Mouse (Mus musculus): Measurements from ENCODE around the gene Pml. TPM values are rescaled to one million over a fixed set of nuclear protein-coding genes. Genes with fewer than 3 reads are reported as not detected.

Gene Pml
- polyA plus RNA-seq, 1 experiment from 2014 or later: 16.1 TPM

DNA sequence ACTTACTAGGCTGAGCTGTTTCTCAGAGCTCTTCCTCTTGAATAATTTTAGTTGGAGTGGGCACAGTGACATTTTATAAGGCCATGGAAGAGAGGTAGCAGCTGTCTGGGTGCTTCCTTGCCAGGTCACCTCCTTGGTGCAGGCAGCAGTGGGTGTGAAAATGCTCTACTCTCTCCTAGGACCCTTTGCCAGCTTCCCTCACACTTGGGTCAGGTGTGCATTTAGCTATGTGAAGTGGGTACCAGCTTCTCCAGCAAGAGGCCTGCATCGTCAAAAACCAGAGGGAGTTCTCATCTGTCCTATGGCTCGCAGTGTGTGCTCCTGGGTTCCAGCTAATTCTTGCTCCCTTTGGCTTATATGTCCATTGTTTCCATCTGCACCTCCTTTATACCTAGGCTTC lies 70.2 kb downstream of the Pml start:
- Histone ChIP-seq H3K9ac (replicated peaks) (no peak overlapping the region), H3K4me1 (replicated peaks) (peaks cover 22% of the 10 kb centered on the region), H3K27me3 (0 out of 2 replicates have a peak, but pooled peaks cover under 1% of the 10 kb centered on the region), H3K4me2 (no peak overlapping the region), H3K27ac (no peak overlapping the region), H3K36me3 (no peaks in the 10 kb centered on the region), H3K4me3 (replicated peaks) (no peak overlapping the region), H3K9me3 (no peaks in the 10 kb centered on the region)
- no peak for ATAC-seq (ENCODE audit: insufficient number of reproducible peaks, insufficient read depth, low FRiP score, low TSS enrichment, low read depth)
- 71% methylated on average over 2 of the region's 2 CpGs for WGBS

DNA sequence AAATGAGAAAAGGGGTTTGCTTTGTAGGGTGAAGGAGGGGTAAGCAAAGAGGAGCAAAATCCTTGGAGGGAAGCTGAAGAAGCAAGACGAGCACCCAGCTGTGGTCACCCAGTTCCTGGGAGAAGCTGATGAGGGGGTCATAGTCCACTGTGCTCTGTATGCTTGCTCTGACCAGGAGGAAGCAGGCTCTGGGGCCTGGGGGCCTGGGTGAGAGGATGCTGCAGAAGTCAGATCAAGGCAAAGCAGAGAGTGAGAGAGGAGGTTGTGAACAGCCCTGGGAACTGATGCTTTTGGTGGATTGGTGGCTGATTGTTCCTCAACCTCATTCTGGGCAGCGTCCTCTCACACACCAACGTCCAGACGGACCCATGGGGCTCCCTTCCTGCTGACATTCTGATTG lies 72.4 kb downstream of the Pml start:
- no peak overlapping the region for H3K9ac ChIP-seq (replicated peaks)
- H3K27me3 ChIP-seq: no peaks in the 10 kb centered on the region
- no peaks in the 10 kb centered on the region for H3K9me3 ChIP-seq
- no peak overlapping the region for H3K27ac ChIP-seq
- 66% methylated on average over 4 of the region's 4 CpGs for WGBS
- ATAC-seq (ENCODE audit: insufficient number of reproducible peaks, insufficient read depth, low FRiP score, low TSS enrichment, low read depth): no peak
- H3K36me3 ChIP-seq: no peaks in the 10 kb centered on the region
- H3K4me1 ChIP-seq (replicated peaks): peaks cover 22% of the 10 kb centered on the region
- H3K4me2 ChIP-seq: no peak overlapping the region
- H3K4me3 ChIP-seq (replicated peaks): no peak overlapping the region

DNA sequence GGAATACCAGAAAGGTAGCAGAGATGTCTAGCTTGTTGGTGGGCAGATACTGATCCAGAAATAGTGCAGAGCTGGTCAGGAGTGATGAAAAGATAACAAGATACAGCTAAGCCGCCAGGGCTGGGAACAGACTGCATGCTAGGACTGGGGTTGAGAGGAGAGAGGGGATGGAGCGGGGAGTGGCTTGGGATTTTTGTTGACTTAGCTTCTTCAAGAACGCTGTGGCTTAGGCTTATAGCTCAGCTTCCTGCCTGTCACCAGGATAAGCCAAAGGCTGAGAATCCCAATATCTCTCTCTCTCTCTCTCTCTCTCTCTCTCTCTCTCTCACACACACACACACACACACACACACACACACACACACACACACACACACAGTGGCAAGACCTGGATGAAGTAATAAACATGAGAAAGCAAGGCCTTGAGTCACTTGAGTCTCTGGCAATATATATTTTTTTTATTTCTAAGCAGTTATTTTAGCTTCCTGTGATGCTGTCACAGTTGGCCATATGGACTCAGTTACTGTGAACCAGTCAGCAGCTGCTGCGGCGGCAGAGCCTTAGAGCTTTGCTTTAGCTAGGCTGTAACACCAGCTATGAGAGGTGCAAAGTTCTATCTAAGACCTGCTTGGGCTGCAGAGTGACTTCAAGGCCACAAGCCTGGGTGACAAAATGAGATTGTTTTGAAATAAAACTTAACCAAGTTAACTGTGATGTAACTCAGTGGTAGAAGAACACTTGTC lies 73.7 kb downstream of the Pml start:
- Histone ChIP-seq H3K9ac (replicated peaks) (no peak overlapping the region), H3K9me3 (no peaks in the 10 kb centered on the region), H3K27me3 (no peaks in the 10 kb centered on the region), H3K4me1 (replicated peaks) (peaks cover 22% of the 10 kb centered on the region), H3K27ac (peak overlapping the region; percentile 56), H3K4me3 (replicated peaks) (no peak overlapping the region), H3K36me3 (no peaks in the 10 kb centered on the region), H3K4me2 (no peak overlapping the region)
- 17% methylated on average over 5 of the region's 5 CpGs for WGBS
- no peak for ATAC-seq (ENCODE audit: insufficient number of reproducible peaks, insufficient read depth, low FRiP score, low TSS enrichment, low read depth)

DNA sequence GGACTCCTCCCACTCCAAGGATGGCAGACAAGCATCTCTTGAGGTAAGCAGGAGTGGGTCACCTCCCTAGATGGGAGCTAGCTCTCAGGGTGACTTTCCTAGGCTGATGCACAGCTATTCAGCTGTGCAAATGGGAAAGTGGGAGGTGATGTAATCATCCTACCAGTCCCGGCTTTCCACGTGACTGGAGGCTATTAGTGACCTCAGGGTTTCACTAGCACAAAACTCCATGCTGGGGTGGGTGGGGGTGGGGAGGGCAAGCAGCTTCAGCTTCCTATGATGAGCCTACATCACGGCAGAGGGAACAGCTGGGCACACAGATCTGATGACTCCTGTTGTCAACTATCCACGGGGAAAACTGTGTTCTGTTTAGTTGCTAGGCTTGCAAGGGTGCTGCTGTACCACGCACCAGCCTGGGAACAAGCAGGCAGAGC lies 74.8 kb downstream of the Pml start:
- no peak overlapping the region for H3K4me3 ChIP-seq (replicated peaks)
- peaks cover 22% of the 10 kb centered on the region for H3K4me1 ChIP-seq (replicated peaks)
- H3K36me3 ChIP-seq: no peaks in the 10 kb centered on the region
- WGBS: 30% methylated on average over 5 of the region's 5 CpGs
- no peaks in the 10 kb centered on the region for H3K27me3 ChIP-seq
- 0 out of 2 replicates have a peak overlapping the region, but pooled peaks have one; percentile 42 for H3K27ac ChIP-seq
- no peak overlapping the region for H3K4me2 ChIP-seq
- ATAC-seq (ENCODE audit: insufficient number of reproducible peaks, insufficient read depth, low FRiP score, low TSS enrichment, low read depth): no peak
- no peaks in the 10 kb centered on the region for H3K9me3 ChIP-seq
- no peak overlapping the region for H3K9ac ChIP-seq (replicated peaks)

DNA sequence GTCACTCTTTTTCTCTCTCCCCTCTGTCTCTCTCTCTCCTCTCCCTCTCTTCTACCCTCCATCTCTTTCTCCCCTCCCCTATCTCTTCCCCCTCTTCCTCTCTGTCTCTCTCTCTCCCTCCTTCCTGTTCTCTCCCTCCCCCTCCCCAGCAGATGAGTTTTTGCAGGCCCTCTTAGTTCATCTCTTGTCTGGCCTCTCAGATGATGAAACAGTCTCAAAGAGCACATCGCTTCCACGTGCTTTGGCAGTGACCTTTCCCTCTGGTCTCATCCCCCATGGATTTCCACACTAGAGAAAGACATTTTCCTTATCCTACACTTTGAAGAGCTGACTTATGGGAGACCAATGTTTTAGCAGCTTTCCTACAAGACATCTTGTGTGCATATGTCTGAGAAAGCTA lies 76.7 kb downstream of the Pml start:
- Histone ChIP-seq H3K4me3 (replicated peaks) (no peak overlapping the region), H3K9me3 (no peaks in the 10 kb centered on the region), H3K27ac (no peak overlapping the region), H3K36me3 (no peaks in the 10 kb centered on the region), H3K9ac (replicated peaks) (no peak overlapping the region), H3K4me1 (replicated peaks) (peaks cover 28% of the 10 kb centered on the region), H3K4me2 (no peak overlapping the region), H3K27me3 (no peaks in the 10 kb centered on the region)
- 73% methylated on average over 2 of the region's 2 CpGs for WGBS
- no peak for ATAC-seq (ENCODE audit: insufficient number of reproducible peaks, insufficient read depth, low FRiP score, low TSS enrichment, low read depth)

DNA sequence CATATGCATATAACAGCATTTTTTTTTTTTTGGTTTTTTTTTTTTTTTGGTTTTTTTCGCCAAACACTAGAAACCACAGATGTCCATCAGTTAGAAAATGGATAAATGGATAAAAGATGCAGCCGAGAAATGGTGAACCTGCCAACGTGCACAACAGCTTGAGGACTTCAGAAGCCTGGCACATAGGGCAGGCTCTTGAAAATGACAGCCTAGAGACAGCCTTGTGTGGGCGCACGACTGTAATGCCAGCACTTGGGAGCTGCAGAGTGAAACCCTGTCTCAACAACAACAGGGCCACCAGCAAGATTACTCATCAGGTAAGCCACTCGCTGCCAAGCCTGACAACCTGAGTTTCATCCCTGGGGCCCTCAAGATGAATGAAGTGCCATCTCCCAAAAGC lies 80.2 kb downstream of the Pml start:
- Histone ChIP-seq H3K9me3 (no peaks in the 10 kb centered on the region), H3K4me3 (replicated peaks) (no peak overlapping the region), H3K36me3 (no peaks in the 10 kb centered on the region), H3K27ac (peak overlapping the region; percentile 59; the same call in 1 of the 2 replicates), H3K4me2 (no peak overlapping the region), H3K27me3 (no peaks in the 10 kb centered on the region), H3K4me1 (replicated peaks) (0 out of 2 replicates have a peak, but pooled peaks cover 6% of the 10 kb centered on the region), H3K9ac (replicated peaks) (no peak overlapping the region)
- no peak for ATAC-seq (ENCODE audit: insufficient number of reproducible peaks, insufficient read depth, low FRiP score, low TSS enrichment, low read depth)
- WGBS: 80% methylated on average over 6 of the region's 6 CpGs

DNA sequence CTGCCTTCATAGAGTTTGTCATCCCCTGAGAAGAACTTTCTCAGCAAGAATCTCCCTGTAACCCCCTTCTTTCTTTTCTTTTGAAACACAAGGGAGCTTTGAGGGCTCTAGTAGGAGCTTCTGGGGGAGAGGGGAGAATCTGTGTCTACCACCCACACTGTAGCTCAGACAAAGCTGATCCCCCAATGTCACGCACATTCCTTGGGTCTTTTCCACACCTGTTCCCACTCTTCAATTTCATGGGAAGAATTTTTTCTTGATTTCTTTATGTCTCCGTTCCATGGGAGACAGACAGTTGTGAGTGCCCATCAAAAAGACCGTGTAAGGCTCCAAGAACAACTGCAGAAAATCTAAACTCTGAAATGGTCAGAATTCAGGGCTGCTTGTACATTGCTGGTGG lies 80.7 kb downstream of the Pml start:
- peak; percentile 37; the same call in 1 of the 2 replicates for ATAC-seq (ENCODE audit: insufficient number of reproducible peaks, insufficient read depth, low FRiP score, low TSS enrichment, low read depth)
- no peak overlapping the region for H3K4me2 ChIP-seq
- no peak overlapping the region for H3K4me3 ChIP-seq (replicated peaks)
- H3K9me3 ChIP-seq: no peaks in the 10 kb centered on the region
- peak overlapping the region; percentile 3; the same call in 1 of the 2 replicates for H3K27ac ChIP-seq
- no peaks in the 10 kb centered on the region for H3K36me3 ChIP-seq
- H3K4me1 ChIP-seq (replicated peaks): 0 out of 2 replicates have a peak, but pooled peaks cover 6% of the 10 kb centered on the region
- no peaks in the 10 kb centered on the region for H3K27me3 ChIP-seq
- no peak overlapping the region for H3K9ac ChIP-seq (replicated peaks)
- 74% methylated on average over 3 of the region's 3 CpGs for WGBS

Small RNA genes within 50 kb of the gene (microRNA-seq; reads per million reads assigned to microRNA genes)
- not detected for gene Mir6385

Other genes with a start within 250 kb of the Pml start
- 0.16 and 0.24 TPM in 2 replicates for gene Cyp11a1, start 243.4 kb downstream of the Pml start, polyA plus RNA-seq (2016; fragmentation: Nextera tagmentation; extraction: Ambion mirVana)
- gene Stra6, start 186.0 kb downstream of the Pml start, polyA plus RNA-seq (2016; fragmentation: Nextera tagmentation; extraction: Ambion mirVana): 37.5 and 49.0 TPM in 2 replicates
- 0.19 and 0.42 TPM in 2 replicates for gene Ccdc33, start 131.0 kb downstream of the Pml start, polyA plus RNA-seq (2016; fragmentation: Nextera tagmentation; extraction: Ambion mirVana)
- gene Islr, start 45.5 kb downstream of the Pml start, polyA plus RNA-seq (2016; fragmentation: Nextera tagmentation; extraction: Ambion mirVana): 109 and 120 TPM in 2 replicates
- 1.4 and 1.8 TPM in 2 replicates for gene Islr2, start 45.5 kb downstream of the Pml start, polyA plus RNA-seq (2016; fragmentation: Nextera tagmentation; extraction: Ambion mirVana)
- 33.6 and 35.3 TPM in 2 replicates for gene Stoml1, start 3.4 kb upstream of the Pml start, polyA plus RNA-seq (2016; fragmentation: Nextera tagmentation; extraction: Ambion mirVana)
- gene Loxl1, start 63.4 kb upstream of the Pml start, polyA plus RNA-seq (2016; fragmentation: Nextera tagmentation; extraction: Ambion mirVana): 30.1 and 34.7 TPM in 2 replicates
- not detected in 2 replicates for gene Tbc1d21, start 120.7 kb upstream of the Pml start, polyA plus RNA-seq (2016; fragmentation: Nextera tagmentation; extraction: Ambion mirVana)
- 4.6 and 5.5 TPM in 2 replicates for gene Insyn1, start 238.8 kb upstream of the Pml start, polyA plus RNA-seq (2016; fragmentation: Nextera tagmentation; extraction: Ambion mirVana)

Data from limb, embryonic 12.5 days (tissue).